Mouse (Mus musculus): Measurements from ENCODE around the gene Gm49368. TPM values are rescaled to one million over a fixed set of nuclear protein-coding genes. Genes with fewer than 3 reads are reported as not detected.
"Not testable (repeated sequence)": the region's sequence is repeated elsewhere in the genome, so short reads cannot be mapped to it uniquely, and the experiment has no call there.

The Gm49368 gene
- not detected for total RNA-seq (2021)
- long read RNA-seq, experiment 1 = 0 reads
- long read RNA-seq, experiment 2 = 0 reads

GRCm38 (mm10) chr7:128062456-128062855, at the start of gene Gm49368, which contains the start of gene Itgam:
Gm49368 (plus strand) TSS chr7:128062683.
Itgam (plus strand) TSS chr7:128062640.
- intact Hi-C loops (cut with DNase I) = no loop called here
- peak within 1 kb of the TSS; percentile 48 for H3K4me3 ChIP-seq

GRCm38 (mm10) chr7:128013116-128013515, 49.4 kb upstream of the Gm49368 start:
- Histone ChIP-seq H3K27ac (no peak overlapping the region), H3K4me3 (no peak overlapping the region)
- intact Hi-C loops (cut with DNase I) = no loop called here
- DNase-seq = no peak
- no peak for TF ChIP-seq CTCF (IDR thresholded peaks at IDR 0.05)

More at GRCm38 (mm10) chr7:128062456-128062855, at the start of gene Gm49368, which contains the start of gene Itgam:
- no peak for DNase-seq
- H3K27ac ChIP-seq = no peak within 1 kb of the TSS
- TF ChIP-seq CTCF (IDR thresholded peaks at IDR 0.05) = no peak

GRCm38 (mm10) chr7:128016134-128016533, 46.3 kb upstream of the Gm49368 start:
- DNase-seq; intact Hi-C loops (cut with DNase I); H3K4me3 ChIP-seq: not testable (repeated sequence)
- peak overlapping the region; percentile 63 for H3K27ac ChIP-seq

GRCm38 (mm10) chr7:128016650-128017049, 45.8 kb upstream of the Gm49368 start:
- peak; percentile 29 for DNase-seq
- Histone ChIP-seq H3K27ac (peak overlapping the region; percentile 63), H3K4me3 (no peak overlapping the region)
- TF ChIP-seq CTCF (IDR thresholded peaks at IDR 0.05) = no peak
- intact Hi-C loops (cut with DNase I) = no loop called here

- Histone ChIP-seq H3K4me3 (no peak overlapping the region), H3K27ac (no peak overlapping the region)
- DNase-seq = no peak
- intact Hi-C loops (cut with DNase I) = no loop called here
- no peak for TF ChIP-seq CTCF (IDR thresholded peaks at IDR 0.05)
These were observed 44.2 kb upstream of the Gm49368 start for GRCm38 (mm10) chr7:128018275-128018674.

- H3K27ac ChIP-seq = no peak overlapping the region
- no peak for DNase-seq
- intact Hi-C loops (cut with DNase I) = no loop called here
- TF ChIP-seq CTCF (IDR thresholded peaks at IDR 0.05) = no peak
- H3K4me3 ChIP-seq = no peak overlapping the region
These were observed 43.3 kb upstream of the Gm49368 start for GRCm38 (mm10) chr7:128019187-128019586.

GRCm38 (mm10) chr7:128022974-128023373, 39.5 kb upstream of the Gm49368 start:
- intact Hi-C loops (cut with DNase I) = loop anchor here (5.0 kb wide), 1 partner anchor 179 kb away; no protein-coding TSS in a partner anchor
- peak; percentile 43 for TF ChIP-seq CTCF (IDR thresholded peaks at IDR 0.05)

GRCm38 (mm10) chr7:128023565-128023964, 38.9 kb upstream of the Gm49368 start:
- Histone ChIP-seq H3K4me3 (no peak overlapping the region), H3K27ac (no peak overlapping the region)
- no peak for DNase-seq
- TF ChIP-seq CTCF (IDR thresholded peaks at IDR 0.05) = no peak
- intact Hi-C loops (cut with DNase I) = loop anchor here (5.0 kb wide), 1 partner anchor 179 kb away; no protein-coding TSS in a partner anchor

More at GRCm38 (mm10) chr7:128022974-128023373, 39.5 kb upstream of the Gm49368 start:
- no peak overlapping the region for H3K27ac ChIP-seq
- H3K4me3 ChIP-seq = no peak overlapping the region
- DNase-seq = no peak

- no peak for DNase-seq
- H3K4me3 ChIP-seq = no peak overlapping the region
- no peak for TF ChIP-seq CTCF (IDR thresholded peaks at IDR 0.05)
- intact Hi-C loops (cut with DNase I) = loop anchor here (5.0 kb wide), 1 partner anchor 178 kb away; no protein-coding TSS in a partner anchor
- H3K27ac ChIP-seq = no peak overlapping the region
These were observed 38.1 kb upstream of the Gm49368 start for GRCm38 (mm10) chr7:128024364-128024763.

GRCm38 (mm10) chr7:128024932-128025331, 37.6 kb upstream of the Gm49368 start:
- no peak overlapping the region for H3K4me3 ChIP-seq
- no peak for DNase-seq
- H3K27ac ChIP-seq = no peak overlapping the region
- intact Hi-C loops (cut with DNase I) = loop anchor here (5.0 kb wide), 1 partner anchor 177 kb away; no protein-coding TSS in a partner anchor
- TF ChIP-seq CTCF (IDR thresholded peaks at IDR 0.05) = no peak

- TF ChIP-seq CTCF (IDR thresholded peaks at IDR 0.05) = no peak
- intact Hi-C loops (cut with DNase I) = no loop called here
- DNase-seq = no peak
- H3K4me3 ChIP-seq = no peak overlapping the region
- H3K27ac ChIP-seq = no peak overlapping the region
These were observed 37.1 kb upstream of the Gm49368 start for GRCm38 (mm10) chr7:128025381-128025780.

GRCm38 (mm10) chr7:128031403-128031976, 31.0 kb upstream of the Gm49368 start:
- TF ChIP-seq CTCF (IDR thresholded peaks at IDR 0.05) = no peak
- H3K4me3 ChIP-seq = no peak overlapping the region
- intact Hi-C loops (cut with DNase I) = no loop called here
- H3K27ac ChIP-seq = no peak overlapping the region
- no peak for DNase-seq

- intact Hi-C loops (cut with DNase I) = no loop called here
- DNase-seq = no peak
- TF ChIP-seq CTCF (IDR thresholded peaks at IDR 0.05) = no peak
These were observed 30.0 kb upstream of the Gm49368 start for GRCm38 (mm10) chr7:128032290-128032988.

More at GRCm38 (mm10) chr7:128032290-128032988, 30.0 kb upstream of the Gm49368 start:
- no peak overlapping the region for H3K4me3 ChIP-seq
- no peak overlapping the region for H3K27ac ChIP-seq

All from gastrocnemius, adult 2 months (tissue).